Mouse (Mus musculus) embryonic fibroblast, embryonic 13.5 days (primary cell): ENCODE measurements around the gene Ctf2. TPM values are rescaled to one million over a fixed set of nuclear protein-coding genes. Genes with fewer than 3 reads are reported as not detected.

Experiments
- H3K27ac ChIP-seq: 2 replicates; pipeline ENCODE4 v1.5.1; 2012; ENCODE audit warnings: low read length, control low read depth, inconsistent platforms; ENCODE audit not compliant: insufficient read depth
- H3K4me1 ChIP-seq: 2 replicates; pipeline ENCODE4 v1.6.1; 2011; ENCODE audit warnings: low read length; ENCODE audit not compliant: control insufficient read depth, insufficient read depth
- H3K4me3 ChIP-seq: 2 replicates; pipeline ENCODE4 v1.5.1; 2011; ENCODE audit warnings: mild to moderate bottlenecking, control low read depth, low read length; ENCODE audit not compliant: insufficient read depth
- CTCF ChIP-seq: IDR thresholded peaks from 2 replicates; pipeline ENCODE4 v1.5.1; 2011; ENCODE audit warnings: mild to moderate bottlenecking, control low read depth, low read length, moderate library complexity, borderline replicate concordance; ENCODE audit not compliant: insufficient read depth
- POLR2A ChIP-seq: IDR thresholded peaks from 2 replicates; pipeline ENCODE4 v1.6.1; 2011; ENCODE audit warnings: low read depth, mild to moderate bottlenecking, control low read depth, low read length, moderate library complexity
- polyA plus RNA-seq: library from polyadenylated mRNA; stranded (reverse); fragments of >200 nt; gene quantifications from 2 replicates; pipeline ENCODE4 v1.2.4, GENCODE M21; 2011; ENCODE audit warnings: low read depth; ENCODE audit not compliant: missing spikeins, insufficient read length

The Ctf2 gene
- polyA plus RNA-seq, 1 experiment, result not detected

- Histone ChIP-seq H3K4me3 (no peak overlapping the region), H3K4me1 (peaks cover 7% of the 10 kb centered on the region), H3K27ac (no peak overlapping the region)
- TF ChIP-seq CTCF, result peak; percentile 80
- no peak for TF ChIP-seq POLR2A
Observed at GRCm38 (mm10) chr7:127761026-127761425, 29.1 kb upstream of the Ctf2 start.

- H3K27ac ChIP-seq, result no peak overlapping the region
- H3K4me3 ChIP-seq, result no peak overlapping the region
- TF ChIP-seq CTCF (no peak), POLR2A (no peak)
- H3K4me1 ChIP-seq, result peaks cover 7% of the 10 kb centered on the region
Observed at GRCm38 (mm10) chr7:127760478-127760877, 28.5 kb upstream of the Ctf2 start.

DNA sequence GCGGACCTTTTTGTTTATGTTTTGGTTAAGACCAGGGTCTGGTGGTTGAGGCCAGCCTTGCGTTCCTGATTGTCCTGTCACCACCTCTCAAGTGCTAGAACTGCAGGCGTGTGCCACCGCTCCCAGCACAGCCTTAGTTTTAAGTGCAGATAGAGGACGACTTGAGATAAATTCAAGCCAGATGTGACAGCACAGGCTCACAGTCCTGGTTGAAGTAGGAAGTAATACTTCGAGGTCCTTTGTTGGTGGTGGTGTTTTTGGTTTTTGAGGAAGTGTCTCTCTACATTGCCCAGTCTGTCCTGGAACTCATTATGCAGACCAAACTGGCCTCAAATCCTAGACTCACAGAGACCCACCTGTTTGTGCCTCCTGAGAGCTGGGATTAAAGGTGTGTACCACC lies 27.8 kb upstream of the Ctf2 start:
- no peak overlapping the region for H3K27ac ChIP-seq

DNA sequence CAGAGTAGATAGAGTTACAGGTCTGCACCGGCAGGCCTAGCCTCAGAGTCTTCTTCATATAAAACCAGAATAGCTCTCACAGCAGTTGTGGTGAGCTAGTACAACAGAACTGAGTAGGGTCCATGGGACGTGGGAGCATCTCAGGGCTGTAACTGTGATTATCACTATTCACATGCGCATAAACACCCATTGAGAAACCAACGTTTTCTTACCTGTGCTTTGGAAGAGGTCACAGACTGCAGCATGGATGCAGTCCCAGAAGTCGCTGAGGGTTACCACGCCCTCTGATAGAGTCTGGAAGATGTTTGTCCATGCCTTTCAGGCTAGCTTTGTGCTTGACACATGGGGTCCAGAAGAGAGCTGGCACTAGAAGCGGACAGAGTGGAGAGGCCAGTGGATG lies 21.8 kb upstream of the Ctf2 start:
- H3K27ac ChIP-seq, result no peak overlapping the region
- H3K4me1 ChIP-seq, result peaks cover 8% of the 10 kb centered on the region; the same call in 1 of the 2 replicates
- H3K4me3 ChIP-seq, result no peak overlapping the region
- TF ChIP-seq CTCF, result no peak
- no peak for TF ChIP-seq POLR2A

More for the DNA sequence above, 27.8 kb upstream of the Ctf2 start:
- H3K4me3 ChIP-seq, result no peak overlapping the region
- H3K4me1 ChIP-seq, result peaks cover 7% of the 10 kb centered on the region
- no peak for TF ChIP-seq CTCF
- TF ChIP-seq POLR2A, result no peak

DNA sequence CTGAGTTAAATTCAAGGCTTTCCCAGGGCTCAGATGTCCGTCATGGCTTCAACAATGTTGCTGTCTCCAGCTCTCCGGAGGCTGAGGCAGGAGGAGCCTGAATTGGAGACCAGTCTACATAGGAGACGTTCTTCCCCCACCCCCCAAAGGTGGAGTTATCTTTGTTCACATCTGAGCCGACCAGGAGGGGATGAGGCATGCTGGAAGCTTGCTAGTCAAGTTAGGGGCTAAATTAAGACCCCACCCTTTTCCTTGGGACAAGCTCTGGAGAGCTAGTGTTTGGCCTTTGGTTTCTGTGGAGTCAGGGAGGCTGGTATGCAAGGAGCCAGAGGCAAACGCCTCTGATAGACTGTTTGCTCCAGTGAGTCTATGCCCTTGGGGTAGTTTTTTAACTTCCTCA lies 21.2 kb upstream of the Ctf2 start:
- H3K27ac ChIP-seq, result no peak overlapping the region
- TF ChIP-seq CTCF, result no peak
- no peak for TF ChIP-seq POLR2A
- peaks cover 8% of the 10 kb centered on the region; the same call in 1 of the 2 replicates for H3K4me1 ChIP-seq
- no peak overlapping the region for H3K4me3 ChIP-seq

- Histone ChIP-seq H3K4me3 (no peak overlapping the region), H3K27ac (no peak overlapping the region), H3K4me1 (peaks cover 10% of the 10 kb centered on the region; the same call in 1 of the 2 replicates)
- TF ChIP-seq CTCF, result no peak
- TF ChIP-seq POLR2A, result no peak
Observed at GRCm38 (mm10) chr7:127752069-127752468, 20.1 kb upstream of the Ctf2 start.

DNA sequence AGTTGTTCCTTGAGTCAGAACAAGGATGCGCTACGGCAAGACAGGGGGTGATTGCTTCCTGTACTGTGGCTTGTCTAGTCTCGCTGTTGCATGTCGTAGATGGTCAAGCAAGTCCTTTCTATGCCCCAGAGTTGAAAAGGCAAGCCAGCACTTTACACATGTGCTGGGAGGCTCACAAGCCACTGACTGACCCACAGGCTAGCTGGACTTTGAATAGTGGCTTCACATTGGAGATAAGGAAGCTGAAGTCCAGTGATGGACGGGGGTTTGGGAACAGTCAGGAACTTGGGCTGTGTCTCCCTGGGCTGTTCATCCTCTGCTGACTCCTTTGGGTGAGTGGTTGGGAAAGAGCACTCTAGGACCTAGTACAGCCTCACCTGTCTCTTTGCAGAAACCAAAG lies 19.7 kb upstream of the Ctf2 start:
- H3K27ac ChIP-seq, result no peak overlapping the region
- no peak overlapping the region for H3K4me3 ChIP-seq

DNA sequence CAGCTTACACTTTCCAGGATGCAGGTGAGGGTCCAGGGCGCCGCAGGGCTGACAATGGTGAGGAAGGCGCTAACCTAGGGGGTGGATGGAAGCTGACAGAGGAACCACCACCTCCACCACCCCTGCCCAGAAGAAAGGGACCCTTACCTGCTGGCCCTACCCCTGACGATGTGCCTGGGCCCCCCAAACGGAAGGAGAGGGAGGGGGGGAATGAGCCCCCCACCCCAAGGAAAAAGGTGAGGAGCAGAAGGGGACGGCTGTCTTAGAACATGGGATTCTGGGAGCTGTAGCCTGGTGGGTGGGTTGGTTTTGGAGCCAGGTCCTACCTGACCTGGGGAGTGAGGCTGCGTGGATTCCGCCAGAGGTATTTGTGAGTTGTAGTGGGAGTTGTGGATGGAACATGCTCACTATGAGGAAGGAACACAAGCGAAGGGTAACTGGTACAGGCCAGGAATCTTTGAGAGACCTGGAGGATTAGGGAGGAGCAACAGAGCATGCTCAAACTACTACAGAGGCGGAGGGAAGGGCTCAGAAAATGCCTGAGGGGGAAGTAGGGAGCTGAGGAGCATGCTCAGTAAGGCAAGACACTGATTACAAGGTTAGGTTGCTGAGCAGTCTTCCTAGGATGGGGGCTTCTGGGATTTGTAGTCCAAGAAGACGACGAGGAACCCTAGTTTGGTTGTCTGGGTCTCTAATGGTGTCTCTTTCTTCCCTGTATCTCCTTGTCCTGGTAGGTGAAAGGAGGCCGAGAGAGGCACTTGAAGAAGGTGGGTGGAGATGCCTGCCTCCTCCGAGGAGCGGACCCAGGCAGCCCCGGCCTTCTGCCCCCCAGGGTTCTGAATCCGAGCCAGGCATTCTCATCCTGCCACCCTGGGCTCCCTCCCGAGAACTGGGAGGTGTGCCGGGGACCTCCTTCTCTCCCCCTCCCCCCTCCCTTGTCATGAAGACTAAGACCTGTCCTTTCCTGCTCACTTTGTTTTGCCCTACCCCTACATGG lies 18.5 kb upstream of the Ctf2 start:
- H3K27ac ChIP-seq, result no peak overlapping the region
- peaks cover 10% of the 10 kb centered on the region; the same call in 1 of the 2 replicates for H3K4me1 ChIP-seq
- H3K4me3 ChIP-seq, result no peak overlapping the region
- TF ChIP-seq POLR2A (no peak), CTCF (no peak)

More for the DNA sequence above, 19.7 kb upstream of the Ctf2 start:
- TF ChIP-seq CTCF (no peak), POLR2A (no peak)
- H3K4me1 ChIP-seq, result peaks cover 10% of the 10 kb centered on the region; the same call in 1 of the 2 replicates

GRCm38 (mm10) chr7:127748235-127748560 lies 16.2 kb upstream of the Ctf2 start:
- 0 out of 2 replicates have a peak, but pooled peaks cover 6% of the 10 kb centered on the region for H3K4me1 ChIP-seq
- H3K27ac ChIP-seq, result no peak overlapping the region
- TF ChIP-seq POLR2A (no peak), CTCF (no peak)
- H3K4me3 ChIP-seq, result no peak overlapping the region

GRCm38 (mm10) chr7:127747559-127748234 lies 15.7 kb upstream of the Ctf2 start:
- Histone ChIP-seq H3K27ac (no peak overlapping the region), H3K4me1 (0 out of 2 replicates have a peak, but pooled peaks cover 2% of the 10 kb centered on the region), H3K4me3 (peak overlapping the region; percentile 56)
- no peak for TF ChIP-seq CTCF
- TF ChIP-seq POLR2A, result no peak
